Mouse (Mus musculus): ENCODE measurements around the gene 1700001P01Rik.
A peak's percentile ranks its signal among the peaks of the same experiment; 100 is the strongest.
"Not testable (repeated sequence)": the region's sequence is repeated elsewhere in the genome, so short reads cannot be mapped to it uniquely, and the experiment has no call there.

1700001P01Rik gene

DNA sequence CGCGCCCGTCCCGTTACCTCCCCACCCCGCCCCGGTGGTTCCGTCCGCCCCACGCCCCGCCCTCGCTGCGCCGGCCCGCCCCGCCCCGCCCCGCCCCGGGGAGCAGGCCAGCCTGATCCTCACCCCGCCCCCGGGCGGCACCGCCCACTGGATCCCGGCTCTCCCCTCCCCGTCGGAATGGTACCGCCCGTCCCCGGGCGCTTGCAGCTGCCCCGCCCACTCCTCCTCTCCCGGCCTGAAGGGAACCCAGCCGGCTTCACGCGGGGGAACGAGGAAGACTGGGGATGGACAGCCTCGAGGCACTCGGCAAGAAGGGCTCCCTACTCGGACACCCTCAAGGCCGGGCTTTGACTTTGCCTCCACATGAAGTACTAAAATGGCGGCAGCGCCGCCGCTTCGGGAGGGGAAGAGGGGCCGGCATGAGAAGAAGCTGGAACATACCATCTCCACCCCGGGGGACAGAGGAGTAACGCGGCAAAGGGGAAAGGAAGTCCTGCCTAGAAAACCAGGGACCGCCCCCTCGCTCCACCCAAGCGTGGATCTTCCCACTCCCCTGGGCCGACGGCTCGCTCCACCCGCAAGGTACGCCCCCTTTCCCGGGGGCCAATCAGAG lies 30.9 kb downstream of the 1700001P01Rik start:
- DNase-seq (ENCODE audit: low spot score in 2 of 2) = peak; percentile 99

- no peak for DNase-seq (ENCODE audit: low spot score in 2 of 2)
Observed at GRCm38 (mm10) chr11:97744063-97744717, 31.5 kb downstream of the 1700001P01Rik start, which contains the start of gene Pip4k2b. Gene Pip4k2b, minus strand, starts transcription at chr11:97744704.

DNA sequence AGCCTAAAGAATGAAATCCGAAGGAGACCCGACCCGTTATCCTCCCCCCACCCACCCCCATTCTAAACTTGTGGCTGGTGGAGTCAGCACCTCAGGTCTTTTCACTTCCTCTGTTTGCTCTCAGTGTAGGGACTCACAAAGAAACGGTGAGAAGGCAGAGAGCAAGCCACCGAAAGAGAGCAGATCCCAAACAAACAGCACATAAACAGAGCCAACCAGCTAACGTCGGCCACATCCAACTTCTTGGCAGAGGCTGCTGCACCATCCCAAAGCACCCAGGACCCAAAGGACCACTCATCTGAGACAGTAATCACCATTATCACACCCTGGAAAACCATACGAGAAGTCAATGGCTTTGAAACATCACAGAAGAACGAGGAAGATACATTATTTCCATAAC lies 32.3 kb downstream of the 1700001P01Rik start:
- DNase-seq (ENCODE audit: low spot score in 2 of 2) = no peak

DNA sequence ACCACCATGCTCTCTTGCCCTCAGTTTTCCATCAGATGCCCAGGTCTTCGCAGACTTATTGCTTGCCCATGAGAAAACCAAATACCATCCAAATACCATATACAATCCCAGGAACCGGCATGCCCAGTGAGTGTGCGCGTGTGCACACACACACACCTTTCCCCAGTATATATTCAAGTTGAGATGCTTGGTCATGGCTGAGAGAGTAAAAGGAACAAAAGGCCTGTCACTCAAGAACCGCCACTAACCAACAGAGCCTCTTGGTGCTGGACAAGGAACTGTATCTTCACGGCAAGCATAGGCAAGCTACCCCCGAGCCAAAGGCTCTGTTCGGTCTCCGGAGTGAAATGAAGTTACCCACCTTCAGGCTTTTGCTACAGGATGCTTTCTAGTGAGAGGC lies 33.1 kb downstream of the 1700001P01Rik start:
- no peak for DNase-seq (ENCODE audit: low spot score in 2 of 2)

- DNase-seq (ENCODE audit: low spot score in 2 of 2) = no peak
Observed at GRCm38 (mm10) chr11:97742157-97742556, 33.6 kb downstream of the 1700001P01Rik start.

DNA sequence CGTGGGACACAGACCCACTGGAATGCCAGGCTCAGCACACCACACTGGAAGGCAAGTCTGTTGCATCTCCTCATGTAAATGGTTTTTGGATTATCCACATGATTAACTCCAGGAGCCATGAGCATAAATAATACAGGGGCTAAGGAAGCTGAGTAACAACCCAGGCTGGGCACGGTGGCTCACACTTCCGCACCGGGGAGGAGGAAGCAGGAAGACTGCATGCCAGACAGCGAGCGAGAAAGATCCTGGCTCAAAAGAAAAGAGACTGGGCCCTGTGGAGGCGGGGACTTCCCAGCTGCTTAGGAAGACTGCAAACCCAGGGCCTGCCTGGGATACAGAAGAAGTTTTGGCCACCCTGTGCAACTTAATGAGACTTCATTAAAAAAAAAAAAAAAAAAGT lies 35.5 kb downstream of the 1700001P01Rik start:
- peak in 1 of 2 experiments; percentile 49 for DNase-seq (ENCODE audit: low spot score in 2 of 2)

- DNase-seq (ENCODE audit: low spot score in 2 of 2) = no peak
Observed at GRCm38 (mm10) chr11:97739155-97739554, 36.6 kb downstream of the 1700001P01Rik start.

DNA sequence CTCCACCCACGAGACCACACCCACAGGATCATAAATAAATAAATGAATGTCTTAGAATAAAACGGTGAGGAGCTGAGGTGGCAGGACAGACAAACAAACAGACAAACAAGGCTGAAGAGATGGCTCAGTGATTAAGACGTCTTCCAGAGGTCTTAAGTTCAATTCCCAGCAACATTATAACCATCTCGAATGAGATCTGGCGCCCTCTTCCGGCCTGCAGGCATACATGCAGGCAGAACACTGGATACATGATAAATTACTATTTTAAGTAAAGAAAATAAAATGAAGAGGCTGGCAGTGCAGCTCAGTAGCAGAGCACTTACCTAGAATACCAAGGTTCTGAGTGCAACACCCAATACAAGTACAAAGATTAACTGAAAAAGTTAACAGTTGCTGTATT lies 37.0 kb downstream of the 1700001P01Rik start:
- DNase-seq (ENCODE audit: low spot score in 2 of 2) = no peak

DNA sequence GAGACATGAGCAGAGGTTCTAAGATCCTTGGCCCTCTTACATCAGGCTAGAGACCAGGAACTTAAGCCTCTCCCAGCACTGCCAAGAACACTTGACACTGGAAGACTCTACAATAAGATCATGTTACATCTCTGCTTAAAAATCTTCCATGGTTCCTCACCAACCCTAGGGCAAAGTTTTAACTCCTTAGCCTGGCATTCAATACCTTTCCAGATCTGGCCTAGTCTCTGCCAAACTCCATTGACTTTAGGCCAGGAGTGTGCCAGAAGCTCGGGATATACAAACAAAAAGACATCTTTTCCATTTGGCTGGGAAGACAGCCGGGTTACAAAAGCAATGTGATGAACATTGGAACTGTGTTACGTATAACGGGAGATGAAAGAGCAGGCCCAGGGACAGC lies 38.1 kb downstream of the 1700001P01Rik start:
- DNase-seq (ENCODE audit: low spot score in 2 of 2) = no peak

DNA sequence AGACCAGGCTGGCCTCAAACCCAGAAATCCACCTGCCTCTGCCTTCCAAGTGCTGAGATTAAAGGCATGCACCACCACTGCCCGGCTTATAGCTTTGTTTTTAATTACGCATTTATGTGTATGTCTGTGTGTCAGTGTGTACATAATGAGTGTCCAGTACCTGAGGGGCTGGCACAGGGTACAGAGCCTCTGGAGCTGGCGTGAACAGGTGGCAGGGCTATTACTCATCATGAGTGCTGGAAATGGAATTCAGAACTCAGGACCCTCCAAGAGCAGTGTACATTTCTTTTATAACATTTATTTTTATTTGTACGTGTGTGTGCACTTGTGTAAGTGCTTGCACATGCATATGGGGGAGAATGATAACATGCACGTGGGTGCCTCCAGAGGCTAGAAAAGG lies 39.1 kb downstream of the 1700001P01Rik start:
- DNase-seq (ENCODE audit: low spot score in 2 of 2) = no peak

DNA sequence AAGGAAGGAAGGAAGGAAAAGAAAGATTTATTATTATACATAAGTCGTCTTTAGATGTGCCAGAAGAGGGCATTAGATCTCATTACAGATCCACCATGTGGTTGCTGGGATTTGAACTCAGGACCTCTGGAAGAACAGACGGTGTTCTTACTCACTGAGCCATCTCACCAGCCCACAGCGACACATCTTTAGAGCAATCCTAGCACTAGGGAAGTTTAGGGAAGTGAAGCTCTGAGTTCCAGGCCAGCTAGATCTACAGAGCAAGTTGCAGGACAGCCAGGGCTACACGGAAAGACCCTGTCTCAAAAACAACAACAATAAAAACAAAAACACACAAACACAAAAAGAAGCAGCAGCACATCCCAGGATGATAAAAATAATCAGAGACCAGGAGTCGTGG lies 40.9 kb downstream of the 1700001P01Rik start:
- not testable (repeated sequence) for DNase-seq (ENCODE audit: low spot score in 2 of 2)

DNA sequence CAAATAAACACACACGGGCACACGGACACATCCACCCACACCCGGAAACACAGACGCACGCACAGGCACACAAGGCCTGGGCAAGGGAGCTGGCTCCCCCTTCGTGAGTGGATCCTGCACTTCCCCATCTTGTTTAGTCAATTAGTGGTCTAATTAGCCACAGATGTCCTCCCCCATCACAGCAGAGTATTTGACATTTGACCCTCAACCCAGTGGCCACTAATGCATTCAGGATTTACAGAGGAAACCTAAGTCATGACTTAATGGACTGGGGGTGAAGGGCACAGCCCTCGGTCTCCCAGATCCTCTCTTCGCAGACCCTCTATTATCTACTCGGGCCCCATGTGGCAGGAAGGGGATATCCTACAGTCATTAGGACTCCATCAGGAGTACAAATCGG lies 42.0 kb downstream of the 1700001P01Rik start:
- no peak for DNase-seq (ENCODE audit: low spot score in 2 of 2)

DNA sequence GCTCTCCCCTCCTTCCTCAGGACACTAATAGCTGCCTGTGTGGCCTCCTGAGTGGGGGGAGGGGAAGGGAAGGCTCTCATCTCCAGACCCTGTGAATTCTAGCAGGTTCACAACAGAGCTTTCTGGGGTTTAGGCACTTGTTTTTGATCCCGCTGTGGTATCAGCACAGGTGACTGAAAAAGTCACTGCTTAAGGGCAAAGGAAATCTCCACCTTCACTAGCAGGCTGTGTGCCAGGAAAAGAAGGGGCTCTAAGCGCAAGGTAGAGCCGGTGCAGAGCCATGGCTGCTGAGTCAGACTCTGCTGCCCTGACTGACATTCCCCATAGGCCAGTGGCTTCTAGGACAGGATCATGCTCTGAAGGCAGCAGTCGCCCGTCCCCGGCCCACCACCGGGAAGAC lies 47.0 kb downstream of the 1700001P01Rik start:
- no peak for DNase-seq (ENCODE audit: low spot score in 2 of 2)

DNA sequence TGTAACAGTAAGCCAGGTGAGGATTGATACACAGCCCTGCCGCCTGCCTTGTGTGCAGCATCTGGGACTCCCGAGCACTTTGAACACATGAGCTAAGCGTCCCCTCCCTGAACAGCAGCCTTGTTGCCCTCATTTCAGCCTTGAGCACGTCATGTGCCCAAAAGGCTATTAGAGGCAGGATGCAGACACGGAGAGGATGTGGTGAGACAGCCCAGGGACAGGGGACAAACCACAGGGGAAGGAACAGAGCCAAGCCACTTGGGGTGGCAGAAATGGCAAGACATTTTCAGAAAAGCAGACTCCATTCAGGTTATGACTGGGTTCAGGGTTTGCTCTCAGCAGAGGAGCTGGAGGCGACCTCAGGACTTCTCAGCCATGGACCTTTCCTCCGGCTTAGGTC lies 47.4 kb downstream of the 1700001P01Rik start:
- no peak for DNase-seq (ENCODE audit: low spot score in 2 of 2)

DNA sequence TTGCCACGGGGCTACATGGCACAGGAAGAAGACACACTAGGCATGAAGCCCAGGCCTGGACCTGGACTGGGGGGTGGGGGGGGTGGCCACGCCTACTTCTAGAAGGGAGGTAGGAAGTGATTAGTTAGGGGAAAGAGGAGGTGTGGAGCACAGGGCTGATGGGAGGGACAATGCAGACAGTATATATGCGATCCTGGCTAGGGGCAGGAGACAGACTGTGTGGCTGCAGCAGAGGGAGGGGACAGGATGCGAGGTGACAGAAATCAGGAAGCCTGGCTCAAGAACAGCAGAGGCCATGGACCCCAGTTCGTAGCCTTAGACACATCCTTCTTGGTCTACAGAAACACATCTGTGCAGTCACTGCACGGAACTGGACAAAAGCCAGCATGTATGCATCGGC lies 52.0 kb downstream of the 1700001P01Rik start:
- no peak for DNase-seq (ENCODE audit: low spot score in 2 of 2)
